Mouse (Mus musculus): ENCODE results near the gene Brd4.

Gene Brd4

DNA sequence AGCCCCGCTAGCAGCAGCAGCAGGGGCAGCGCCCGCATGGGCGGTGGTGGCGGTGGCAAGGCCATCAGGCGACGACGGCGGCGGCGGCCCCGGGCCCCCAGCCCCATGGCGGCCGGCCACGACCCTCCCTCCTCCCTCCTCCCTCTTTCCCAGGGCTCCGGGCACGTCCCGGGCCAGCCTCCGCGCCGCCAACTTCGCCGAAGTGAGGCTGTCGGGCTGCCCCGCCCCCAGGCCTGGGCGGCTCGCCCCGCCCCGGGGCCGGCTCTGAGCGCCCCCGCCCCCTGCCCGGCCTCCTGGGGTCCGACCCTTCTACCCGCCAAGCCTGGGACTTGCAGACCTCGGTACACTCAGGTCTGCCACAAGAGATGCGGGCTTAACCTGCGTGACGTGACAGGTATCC is 117.8 kb downstream of the Brd4 start, which contains the start of gene Notch3:
TSS of gene Notch3 (minus strand) at position 166 of the 400 bp plus-strand sequence.
- peak; percentile 58 for DNase-seq (ENCODE audit: low spot score)

DNA sequence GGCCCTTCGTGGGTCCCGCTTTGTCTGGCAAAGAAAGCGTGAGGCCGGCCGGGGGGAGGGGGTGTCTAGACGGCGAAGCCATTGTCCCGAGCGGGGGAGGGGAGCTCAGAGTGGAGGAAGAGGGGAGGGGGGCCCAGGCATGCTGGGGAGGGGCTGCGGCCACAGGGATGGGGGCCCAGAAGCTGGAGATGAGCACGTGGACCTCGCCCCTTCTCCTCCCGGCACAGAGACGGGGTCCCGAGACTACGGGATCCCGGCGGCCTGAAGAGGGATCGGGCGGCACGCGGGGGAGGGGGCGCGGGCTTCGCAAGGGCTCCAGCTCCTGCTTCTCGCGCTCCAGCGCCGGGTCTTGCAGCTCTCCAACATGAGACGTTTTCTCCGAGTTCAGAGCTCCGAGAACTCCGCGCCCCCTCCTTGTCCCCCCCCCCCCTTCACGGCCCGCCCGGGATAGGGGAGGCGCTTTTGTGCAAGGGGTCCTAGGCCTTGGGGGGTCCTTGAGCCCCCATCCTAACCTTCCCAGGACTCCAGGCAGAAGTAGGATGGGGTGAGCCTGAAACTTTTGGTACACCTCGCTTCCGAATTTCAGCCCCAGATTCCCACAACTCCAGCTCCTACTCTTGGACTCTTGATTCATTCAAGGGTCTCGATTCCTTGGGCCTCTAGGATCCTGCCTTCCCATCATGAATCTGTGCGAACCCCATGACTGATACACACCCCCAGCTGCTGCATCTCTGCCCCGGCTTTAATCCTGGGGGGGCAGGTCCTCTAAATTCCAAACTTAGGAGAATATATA is 118.5 kb downstream of the Brd4 start:
- DNase-seq (ENCODE audit: low spot score), result peak; percentile 82

DNA sequence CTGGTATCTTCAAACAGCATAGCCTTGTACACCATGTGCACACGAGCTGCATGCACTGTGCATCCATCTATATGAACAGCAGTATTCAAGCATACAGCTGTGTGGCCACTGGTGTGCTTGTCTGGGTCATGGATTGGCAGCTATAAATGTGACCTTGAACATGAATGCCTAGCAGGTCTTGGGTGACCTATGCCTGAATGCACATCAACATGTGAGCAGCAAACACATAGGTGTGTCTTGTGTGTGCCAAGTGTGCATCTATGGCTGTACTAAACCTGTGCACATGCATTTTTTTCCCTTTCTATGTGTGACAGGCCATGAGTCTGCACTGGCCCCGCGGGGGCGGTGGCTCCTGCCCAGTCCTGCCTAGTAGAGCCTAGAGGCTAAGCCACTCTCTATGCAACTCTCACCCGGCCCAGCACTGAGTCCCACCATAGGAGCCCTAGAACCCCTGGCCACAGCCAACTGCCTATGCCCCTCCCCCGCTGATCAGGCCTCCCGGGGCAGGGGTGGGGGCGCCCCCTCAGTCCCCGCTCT is 119.2 kb downstream of the Brd4 start:
- peak; percentile 42 for DNase-seq (ENCODE audit: low spot score)

DNA sequence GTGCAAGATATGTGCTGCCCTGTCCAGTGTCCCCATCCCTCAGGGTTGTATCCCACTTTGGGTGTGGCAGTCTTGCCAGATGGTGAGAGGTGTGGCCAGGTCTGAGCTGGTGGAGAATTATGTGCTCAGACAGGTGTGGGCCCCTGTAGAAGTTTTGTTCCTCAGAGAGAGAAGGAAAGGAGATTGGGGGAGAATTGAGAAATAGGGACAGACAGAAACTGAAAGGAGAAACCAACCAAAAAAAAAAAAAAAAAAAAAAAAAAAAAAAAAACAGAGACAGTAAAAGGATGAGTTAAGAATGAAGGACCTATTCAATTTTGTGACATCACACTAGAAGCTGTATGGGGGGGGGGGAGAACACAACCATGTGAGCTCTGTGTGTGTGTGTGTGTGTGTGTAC is 119.7 kb downstream of the Brd4 start:
- no peak for DNase-seq (ENCODE audit: low spot score)

DNA sequence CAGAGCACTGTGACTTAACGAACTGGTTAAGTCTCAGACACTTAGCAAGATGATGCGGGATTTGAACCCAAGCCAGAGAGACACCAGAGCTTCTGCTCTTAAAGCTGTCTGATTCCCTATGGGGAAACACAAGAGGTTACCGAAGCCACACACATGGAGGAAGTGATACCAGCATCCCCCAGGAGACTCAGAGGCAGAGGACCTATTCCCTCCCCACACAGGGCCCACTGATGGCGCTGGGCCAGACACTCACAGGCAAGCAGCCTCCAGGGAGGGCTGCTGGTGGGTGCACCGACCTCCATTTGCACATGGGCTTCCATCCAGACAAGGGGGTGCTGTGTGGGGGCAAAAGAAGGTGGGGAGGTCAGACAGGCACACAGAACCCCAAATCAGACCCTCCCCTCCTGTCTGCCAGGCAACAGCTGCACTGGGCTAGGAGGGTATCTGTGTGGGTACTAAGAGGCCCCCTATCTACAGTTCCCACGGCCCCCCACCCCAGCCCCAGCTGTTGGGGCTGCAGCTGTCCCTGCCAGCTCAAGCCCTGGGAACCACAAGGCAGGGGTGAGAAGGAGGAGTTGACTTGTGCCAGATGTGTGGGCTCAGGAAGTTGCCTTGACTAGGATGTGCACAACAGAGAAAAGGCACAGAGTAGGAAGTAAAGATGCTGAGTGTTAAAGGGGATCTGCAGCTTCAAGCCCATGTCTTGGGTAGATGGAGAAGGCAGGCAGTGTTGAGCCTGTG is 120.4 kb downstream of the Brd4 start:
- peak; percentile 11 for DNase-seq (ENCODE audit: low spot score)

DNA sequence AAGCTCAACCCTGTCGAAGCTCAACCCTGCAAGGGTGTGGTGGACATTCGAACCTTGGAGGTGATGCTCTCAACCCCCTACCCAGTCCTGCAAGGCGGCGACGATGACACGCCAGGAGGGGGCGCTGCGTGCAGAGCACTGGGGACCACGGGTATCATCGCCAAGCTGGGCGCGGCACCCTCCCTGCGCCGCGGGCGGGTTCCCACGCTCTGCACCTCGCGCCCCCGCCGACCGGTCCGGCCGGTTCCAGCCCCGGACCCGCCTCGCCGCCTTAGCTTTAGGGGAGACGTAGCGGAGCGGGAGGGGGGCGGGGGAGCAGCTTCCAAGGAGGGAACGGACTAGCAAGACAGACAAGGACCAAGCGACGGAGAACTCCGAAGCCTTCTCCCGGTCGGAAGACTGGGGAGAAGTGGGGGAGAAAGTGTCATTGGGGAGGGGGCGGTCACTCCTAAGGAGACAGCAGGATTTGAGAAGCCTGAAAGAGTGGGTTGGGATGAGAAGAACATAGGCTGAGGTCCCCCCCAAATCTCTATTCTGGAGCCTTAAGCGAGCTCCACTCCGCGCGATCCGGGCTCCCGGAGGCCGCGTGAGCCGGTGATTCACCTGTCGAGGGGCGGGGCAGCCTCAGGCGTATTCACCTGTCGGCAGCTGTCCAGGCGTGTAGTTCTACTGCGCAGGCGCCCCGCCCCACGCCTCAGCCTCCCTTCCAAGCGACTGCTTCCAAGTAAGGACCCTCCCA is 122.2 kb downstream of the Brd4 start:
- DNase-seq (ENCODE audit: low spot score), result no peak

DNA sequence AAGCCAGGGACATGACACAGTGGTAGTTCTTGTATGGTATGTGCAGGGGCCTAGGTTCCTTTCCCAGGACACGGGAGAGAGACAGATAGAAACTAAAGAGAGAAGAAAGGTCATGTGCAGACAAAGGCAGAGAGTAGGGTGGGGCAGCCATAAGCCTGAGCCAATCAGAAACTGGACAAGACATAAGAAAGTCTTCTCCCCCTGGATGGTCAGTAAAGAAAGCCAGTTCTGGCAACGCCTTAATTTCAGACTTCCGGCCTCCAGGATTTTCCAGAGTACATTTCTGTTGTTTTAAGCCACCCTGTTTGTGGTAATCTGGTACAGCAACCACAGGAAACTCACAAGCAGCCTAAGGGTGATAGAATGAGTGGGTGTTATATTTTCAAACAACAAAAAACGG is 123.6 kb downstream of the Brd4 start:
- no peak for DNase-seq (ENCODE audit: low spot score)

DNA sequence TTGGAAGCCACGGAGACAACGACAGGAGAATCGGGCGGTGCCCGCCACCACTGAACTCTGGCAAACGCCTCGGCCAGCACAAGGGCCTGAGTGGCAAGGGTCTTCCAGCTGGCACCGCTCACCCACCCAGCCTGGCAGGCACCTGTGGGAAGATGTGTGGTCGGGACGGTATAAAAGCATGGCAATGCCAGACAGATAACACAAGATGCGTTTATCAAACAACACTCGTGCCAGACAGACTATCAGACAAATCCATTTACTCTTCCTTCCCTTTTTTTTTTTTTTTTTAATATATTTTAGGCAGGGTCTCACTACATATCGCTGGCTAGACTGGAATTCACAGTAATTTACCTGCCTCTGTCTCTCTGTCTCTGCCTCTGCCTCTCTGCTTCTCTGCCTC is 125.7 kb downstream of the Brd4 start:
- DNase-seq (ENCODE audit: low spot score), result no peak

DNA sequence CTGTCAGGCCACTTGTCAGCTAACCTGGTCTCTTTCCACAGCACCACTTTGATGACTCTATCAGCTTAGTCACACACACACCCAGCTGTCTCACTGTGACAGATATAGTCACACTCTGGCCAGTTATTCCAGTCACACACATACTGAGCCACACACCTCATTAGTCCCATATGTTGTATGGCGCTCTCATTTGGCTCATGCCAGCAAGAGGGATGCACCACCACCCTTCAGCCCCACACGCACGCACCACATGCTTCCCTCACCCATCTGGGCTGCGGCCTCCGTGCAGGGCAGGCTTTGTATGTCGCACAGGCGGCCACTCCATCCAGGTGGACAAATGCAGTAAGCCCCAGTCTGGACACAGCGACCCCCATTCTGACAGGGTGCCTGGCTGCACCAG is 137.8 kb downstream of the Brd4 start:
- DNase-seq (ENCODE audit: low spot score), result no peak

All from MN1 (cell line).